Mouse (Mus musculus) embryonic facial prominence, embryonic 11.5 days (tissue): ENCODE measurements around the gene Gfi1b. TPM values are rescaled to one million over a fixed set of nuclear protein-coding genes. Genes with fewer than 3 reads are reported as not detected.

Experiments
- ATAC-seq: fragments of 200-750 bp; cut with Nextera tagmentation; replicated peaks from 2 replicates; pipeline ENCODE4 v1.8.0; 2017; ENCODE audit warnings: low read depth; ENCODE audit not compliant: insufficient number of reproducible peaks, low FRiP score, low TSS enrichment
- DNase-seq: peaks from one replicate; pipeline ENCODE4 v3.0.0-alpha.2; 2015; ENCODE audit warnings: low spot score
- H3K27ac ChIP-seq: fragments of 300-500 bp; sonication (generic); replicated peaks from 2 replicates; pipeline ENCODE4 v1.5.1; 2014; ENCODE audit warnings: mild to moderate bottlenecking, low read depth, low read length, control low read depth
- H3K27me3 ChIP-seq: fragments of 300-500 bp; sonication (generic); 2 replicates; pipeline ENCODE4 v1.6.1; 2014; ENCODE audit warnings: mild to moderate bottlenecking, low read length, moderate library complexity, mixed read lengths; ENCODE audit not compliant: control insufficient read depth, insufficient read depth
- H3K36me3 ChIP-seq: fragments of 300-500 bp; sonication (generic); replicated peaks from 2 replicates; pipeline ENCODE4 v1.6.1; 2014; ENCODE audit warnings: low read depth, mild to moderate bottlenecking, low read length, moderate library complexity, mixed read lengths; ENCODE audit not compliant: control insufficient read depth, insufficient read depth
- H3K4me1 ChIP-seq: fragments of 300-500 bp; sonication (generic); 2 replicates; pipeline ENCODE4 v1.6.1; 2014; ENCODE audit warnings: low read length, mixed read lengths; ENCODE audit not compliant: control insufficient read depth, insufficient read depth
- H3K4me2 ChIP-seq: fragments of 300-500 bp; sonication (generic); 2 replicates; pipeline ENCODE4 v1.6.1; 2014; ENCODE audit warnings: low read depth, mild to moderate bottlenecking, control low read depth, low read length, moderate library complexity
- H3K4me3 ChIP-seq: fragments of 300-500 bp; sonication (generic); 2 replicates; pipeline ENCODE4 v1.5.1; 2014; ENCODE audit warnings: low read depth, low read length, control low read depth
- H3K9ac ChIP-seq: fragments of 300-500 bp; sonication (generic); replicated peaks from 2 replicates; pipeline ENCODE4 v1.6.1; 2014; ENCODE audit warnings: mild to moderate bottlenecking, control low read depth, low read length
- H3K9me3 ChIP-seq: fragments of 300-500 bp; sonication (generic); replicated peaks from 2 replicates; pipeline ENCODE4 v1.6.1; 2016; ENCODE audit warnings: mild to moderate bottlenecking, low read length, inconsistent platforms, mixed read lengths; ENCODE audit not compliant: control insufficient read depth
- WGBS: fragments of 180-500 bp; shearing (Covaris S2); extraction: QIAGEN DNeasy Blood & Tissue Kit; methylation state at CpG from one replicate; pipeline ENCODE4 v1.1.7; 2014; 5-methylcytosine and 5-hydroxymethylcytosine counted together
- polyA plus RNA-seq: library from polyadenylated mRNA; unstranded; fragments of >200 nt; fragmentation: Nextera tagmentation; extraction: Ambion mirVana; gene quantifications from 2 replicates; pipeline ENCODE4 v1.2.1, GENCODE M21; 2014

The Gfi1b gene
- 2.1 and 2.6 TPM in 2 replicates for polyA plus RNA-seq

DNA sequence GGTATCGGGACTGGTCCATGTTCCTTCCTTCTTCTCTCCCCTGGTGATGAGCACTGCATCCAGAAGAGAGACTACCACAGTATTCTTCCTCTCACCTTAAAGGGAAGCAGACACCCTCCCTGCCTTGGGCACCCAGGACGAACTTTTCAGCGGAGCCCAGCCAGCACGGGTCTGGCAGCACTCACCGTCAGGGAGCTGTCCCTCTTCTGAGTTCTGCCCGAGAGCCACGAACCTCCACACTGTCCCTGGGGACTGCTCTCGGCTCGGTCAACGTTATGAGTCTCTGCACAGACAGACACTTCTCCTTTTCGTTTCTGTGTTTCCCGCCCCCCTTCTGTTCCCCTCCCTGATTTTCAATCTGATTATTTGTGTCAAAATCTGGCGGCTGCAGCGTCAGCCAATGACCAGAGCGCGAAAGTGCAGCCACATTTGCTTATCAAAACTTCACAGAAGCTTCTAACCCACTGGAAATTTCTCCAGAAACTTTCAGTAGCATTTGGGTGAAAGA, at the start of gene Gfi1b:
TSS of gene Gfi1b (minus strand) at position 319 of the 508 bp plus-strand sequence.
- 10% methylated on average over 16 of the region's 16 CpGs for WGBS
- Histone ChIP-seq H3K9ac (no peak within 1 kb of the TSS), H3K27ac (no peak within 1 kb of the TSS), H3K9me3 (no peaks in the 10 kb centered on the region), H3K36me3 (no peaks in the 10 kb centered on the region), H3K27me3 (peaks cover 4% of the 10 kb centered on the region; the same call in 1 of the 2 replicates), H3K4me3 (no peak within 1 kb of the TSS; the same call in 1 of the 2 replicates), H3K4me2 (no peak within 1 kb of the TSS), H3K4me1 (no peaks in the 10 kb centered on the region)
- peak; percentile 39 for DNase-seq
- ATAC-seq: no peak

DNA sequence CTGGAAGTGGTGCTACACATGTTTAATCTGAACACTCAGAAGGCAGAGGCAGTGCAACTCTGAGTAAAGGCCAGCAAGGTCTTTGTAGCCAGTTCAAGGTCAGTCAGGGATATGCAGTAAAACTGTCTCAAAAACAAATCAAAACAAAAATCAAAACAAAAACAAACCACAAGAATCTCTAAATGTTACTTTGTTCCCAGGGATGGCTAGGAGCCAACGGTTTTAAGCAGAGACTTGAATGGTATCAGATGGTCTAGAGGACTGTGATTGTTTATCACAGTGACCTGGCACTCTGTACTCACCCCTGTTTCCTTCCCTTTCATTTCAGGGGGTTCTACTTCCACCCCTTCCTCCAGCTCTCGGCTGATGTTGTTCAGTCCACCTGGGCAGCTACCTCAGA, 49.7 kb upstream of the Gfi1b start:
- H3K36me3 ChIP-seq: no peaks in the 10 kb centered on the region; the same call in 1 of the 2 replicates

DNA sequence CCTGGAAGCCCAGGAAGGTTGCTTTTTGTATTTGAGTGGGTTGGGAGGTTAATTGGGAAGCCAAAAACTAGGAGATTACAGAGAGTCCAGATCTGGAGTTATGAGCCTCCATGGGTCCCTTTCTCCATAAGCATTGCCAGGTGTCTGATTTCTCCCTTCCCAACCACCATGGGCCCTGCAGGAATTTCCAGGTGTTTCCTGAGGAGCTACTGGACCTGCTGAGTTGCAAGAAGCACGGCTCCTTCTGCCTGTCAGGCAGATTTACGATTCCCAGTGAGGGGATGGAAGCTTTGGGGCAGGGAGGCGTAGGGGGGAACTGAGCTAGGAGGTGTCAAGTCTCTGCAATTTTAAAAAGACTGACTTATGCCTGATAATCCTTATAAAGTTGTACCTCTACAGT, 44.0 kb upstream of the Gfi1b start:
- Histone ChIP-seq H3K9ac (no peak overlapping the region), H3K4me2 (no peak overlapping the region), H3K9me3 (no peaks in the 10 kb centered on the region), H3K4me1 (no peaks in the 10 kb centered on the region), H3K27me3 (no peaks in the 10 kb centered on the region), H3K36me3 (no peaks in the 10 kb centered on the region; the same call in none of the 2 replicates), H3K4me3 (no peak overlapping the region), H3K27ac (no peak overlapping the region)
- DNase-seq (no peak), ATAC-seq (no peak)
- WGBS: 85% methylated on average over 3 of the region's 3 CpGs

More for the DNA sequence above, 49.7 kb upstream of the Gfi1b start:
- no peaks in the 10 kb centered on the region for H3K4me1 ChIP-seq
- WGBS: 77% methylated on average over 2 of the region's 2 CpGs
- H3K4me2 ChIP-seq: no peak overlapping the region
- no peak overlapping the region for H3K9ac ChIP-seq
- no peaks in the 10 kb centered on the region for H3K27me3 ChIP-seq
- ATAC-seq (no peak), DNase-seq (no peak)
- H3K4me3 ChIP-seq: no peak overlapping the region
- H3K27ac ChIP-seq: no peak overlapping the region
- no peaks in the 10 kb centered on the region for H3K9me3 ChIP-seq

DNA sequence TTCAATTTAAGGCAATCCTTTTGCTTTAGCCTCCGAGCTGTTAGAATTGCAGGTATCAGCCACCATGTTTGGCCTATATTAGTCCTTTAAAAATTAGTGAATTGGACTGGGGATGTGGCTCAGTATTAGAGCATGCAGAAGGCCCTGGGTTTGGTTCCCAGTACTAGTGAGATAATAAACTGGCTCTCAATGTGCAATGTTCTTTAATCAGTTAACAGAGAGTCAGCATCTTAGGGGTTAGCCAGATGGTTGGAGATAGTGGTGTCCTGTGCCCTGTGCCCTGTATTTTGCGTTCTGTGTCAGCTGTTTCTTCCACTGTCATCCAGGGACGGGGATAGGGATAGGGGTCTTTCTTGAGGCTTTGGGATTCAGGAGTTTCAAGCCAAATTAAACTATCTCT, 41.1 kb upstream of the Gfi1b start:
- no peak overlapping the region for H3K4me3 ChIP-seq
- DNase-seq (no peak), ATAC-seq (no peak)
- no peaks in the 10 kb centered on the region for H3K27me3 ChIP-seq
- H3K9ac ChIP-seq: no peak overlapping the region
- H3K36me3 ChIP-seq: peaks cover 2% of the 10 kb centered on the region
- H3K4me1 ChIP-seq: no peaks in the 10 kb centered on the region
- H3K9me3 ChIP-seq: no peaks in the 10 kb centered on the region
- H3K4me2 ChIP-seq: no peak overlapping the region
- WGBS: 85% methylated on average over 3 of the region's 3 CpGs
- H3K27ac ChIP-seq: no peak overlapping the region

DNA sequence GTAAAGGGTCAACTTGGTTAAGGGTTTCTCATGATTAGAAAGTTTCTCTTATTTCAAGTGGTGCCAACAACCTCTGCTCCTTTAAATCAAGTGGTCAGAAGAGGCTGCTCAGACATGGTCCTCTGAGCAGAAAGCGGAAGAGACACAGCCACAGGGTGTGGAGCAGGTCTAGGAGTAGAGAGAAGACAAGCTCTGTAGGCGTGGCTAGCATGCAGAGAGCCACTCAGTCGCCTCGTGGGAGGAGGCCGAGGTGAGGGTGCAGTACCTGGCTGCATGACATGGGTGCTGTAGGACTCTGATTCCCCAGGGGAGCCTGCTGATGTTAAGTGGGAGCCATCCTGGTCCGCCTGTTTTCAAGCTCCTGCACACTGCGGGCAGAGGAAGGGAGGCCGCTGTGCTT, 34.4 kb upstream of the Gfi1b start:
- Histone ChIP-seq H3K9ac (no peak overlapping the region), H3K27ac (no peak overlapping the region), H3K27me3 (no peaks in the 10 kb centered on the region), H3K36me3 (peaks cover 2% of the 10 kb centered on the region; the same call in 1 of the 2 replicates), H3K4me3 (no peak overlapping the region), H3K4me2 (no peak overlapping the region), H3K4me1 (no peaks in the 10 kb centered on the region), H3K9me3 (no peaks in the 10 kb centered on the region)
- no peak for DNase-seq
- no peak for ATAC-seq
- WGBS: 76% methylated on average over 8 of the region's 8 CpGs

DNA sequence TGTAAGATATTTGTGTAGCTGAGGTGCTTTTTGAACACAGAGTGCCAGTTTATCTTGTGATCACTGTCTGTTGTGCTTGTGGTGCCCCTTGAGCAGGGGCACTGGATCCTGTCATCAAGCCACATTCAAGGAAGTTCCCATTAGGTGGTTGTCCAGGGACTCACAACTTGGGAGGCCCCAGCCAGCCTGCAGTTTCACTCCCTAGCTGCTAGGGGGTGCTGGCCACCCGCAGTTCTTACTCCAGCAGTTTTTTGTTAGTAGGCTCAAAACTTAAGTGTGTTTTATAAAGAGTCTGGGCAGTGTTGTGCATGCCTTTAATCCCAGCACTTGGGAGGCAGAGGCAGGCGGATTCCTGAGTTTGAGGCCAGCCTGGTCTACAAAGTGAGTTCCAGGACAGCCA, 32.5 kb upstream of the Gfi1b start:
- Histone ChIP-seq H3K27ac (no peak overlapping the region), H3K9ac (no peak overlapping the region), H3K27me3 (no peaks in the 10 kb centered on the region), H3K36me3 (no peaks in the 10 kb centered on the region), H3K4me1 (no peaks in the 10 kb centered on the region), H3K4me3 (no peak overlapping the region), H3K9me3 (no peaks in the 10 kb centered on the region), H3K4me2 (no peak overlapping the region)
- 71% methylated on average over 2 of the region's 2 CpGs for WGBS
- DNase-seq (peak; percentile 45), ATAC-seq (no peak)

DNA sequence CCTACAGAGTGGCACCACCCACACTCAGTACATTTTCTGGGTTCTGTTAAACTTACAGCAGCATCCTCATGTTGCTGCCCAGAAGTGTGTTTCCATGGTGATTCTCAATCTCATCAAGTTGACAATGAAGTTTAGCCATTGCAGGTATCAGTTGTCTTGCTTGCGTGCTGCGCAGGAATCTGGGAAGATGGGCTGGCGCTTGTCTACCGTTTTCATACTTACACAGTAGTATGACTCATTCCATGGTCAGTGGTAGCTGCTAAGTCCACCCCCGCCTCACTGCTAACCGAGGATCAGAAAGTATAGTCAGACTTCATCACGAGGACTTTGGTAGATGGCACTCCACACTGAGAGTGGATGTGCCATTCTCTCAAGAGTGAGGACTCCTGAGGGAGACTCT, 31.6 kb upstream of the Gfi1b start:
- Histone ChIP-seq H3K4me3 (no peak overlapping the region), H3K36me3 (no peaks in the 10 kb centered on the region), H3K9ac (no peak overlapping the region), H3K4me1 (no peaks in the 10 kb centered on the region), H3K27ac (no peak overlapping the region), H3K4me2 (no peak overlapping the region), H3K27me3 (no peaks in the 10 kb centered on the region), H3K9me3 (no peaks in the 10 kb centered on the region)
- ATAC-seq (no peak), DNase-seq (no peak)
- WGBS: 97% methylated on average over 7 of the region's 7 CpGs

DNA sequence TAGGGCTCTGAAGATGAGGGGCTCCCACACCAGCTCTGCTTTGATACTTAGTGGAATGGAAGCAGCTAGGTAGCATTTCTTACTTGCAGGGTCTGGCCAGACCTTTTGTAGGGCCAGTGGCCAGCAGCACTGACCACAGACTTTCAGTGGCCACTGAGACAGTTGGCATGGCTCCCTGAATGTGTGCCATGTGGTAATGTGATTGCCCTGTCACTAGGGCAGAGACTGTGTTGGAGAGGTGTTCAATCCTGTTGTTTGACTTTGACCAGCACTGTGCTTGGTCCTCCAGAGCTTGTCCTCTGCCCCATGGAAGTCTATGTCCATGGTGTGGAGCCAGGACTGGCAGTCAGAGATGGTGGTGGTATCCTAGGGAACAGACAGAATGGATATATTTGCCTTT, 28.7 kb upstream of the Gfi1b start:
- Histone ChIP-seq H3K4me3 (no peak overlapping the region), H3K9me3 (no peaks in the 10 kb centered on the region), H3K27me3 (no peaks in the 10 kb centered on the region), H3K36me3 (no peaks in the 10 kb centered on the region), H3K27ac (no peak overlapping the region), H3K9ac (no peak overlapping the region), H3K4me1 (no peaks in the 10 kb centered on the region), H3K4me2 (no peak overlapping the region)
- DNase-seq (no peak), ATAC-seq (no peak)
